Mouse (Mus musculus): Measurements from ENCODE around the gene S100a14.

- TF ChIP-seq CTCF (IDR thresholded peaks at IDR 0.05; ENCODE audit: low read depth, low read length) (no peak), POLR2A (IDR thresholded peaks at IDR 0.05; ENCODE audit: extremely low read depth, insufficient read depth, low read length) (no peak)
Measured at GRCm38 (mm10) chr3:90505216-90505615, 21.4 kb upstream of the S100a14 start.
